Mouse (Mus musculus) kidney, postnatal 10 days (tissue): ENCODE measurements around the gene Zfp90.
"Not testable (repeated sequence)": the region's sequence is repeated elsewhere in the genome, so short reads cannot be mapped to it uniquely, and the experiment has no call there.

Source experiments
- DNase-seq: peaks from one replicate; pipeline ENCODE4 v3.0.0; 2021; ENCODE audit warnings: mixed read lengths

Zfp90 gene

DNA sequence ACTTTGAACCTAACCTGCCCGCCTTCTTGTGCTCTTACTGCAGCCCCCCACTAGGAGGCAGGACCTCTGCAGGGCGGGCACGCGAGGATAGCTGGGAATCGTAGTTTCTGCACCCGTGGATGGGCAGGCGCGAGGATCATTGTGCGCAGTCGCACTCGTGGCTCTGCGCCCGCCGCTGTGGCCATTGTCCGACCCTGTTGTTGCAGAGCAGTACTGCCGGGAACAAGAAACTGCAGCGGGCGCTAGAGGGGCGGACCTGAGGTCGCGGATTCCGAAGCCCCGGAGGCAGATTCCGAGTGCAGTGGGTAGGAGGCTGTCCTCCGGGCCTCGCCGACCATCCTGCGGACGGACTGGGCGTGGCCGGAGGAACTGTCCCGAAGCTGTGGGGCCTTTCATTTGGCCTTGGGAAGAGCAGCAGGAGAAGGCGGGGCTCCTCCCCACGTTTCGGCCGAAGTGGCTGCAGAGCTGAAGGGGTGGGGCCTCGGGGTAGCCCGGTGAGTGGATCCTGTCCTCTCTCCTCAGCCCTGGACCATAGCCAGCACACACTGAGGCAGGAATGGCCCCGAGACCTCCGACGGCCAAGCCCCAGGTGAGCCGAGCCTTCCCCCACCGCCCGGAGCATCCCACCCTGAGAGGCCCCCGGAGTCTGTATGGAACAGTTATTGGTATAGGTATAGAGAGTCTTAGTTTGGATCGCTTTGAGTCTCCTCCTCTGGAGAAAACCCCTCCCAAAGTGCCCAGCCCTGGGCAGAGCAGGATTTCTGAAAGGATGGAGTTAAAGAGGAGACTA, at the start of gene Zfp90:
TSS of gene Zfp90 (plus strand) at position 146 of the 790 bp plus-strand sequence.
- DNase-seq = peak; percentile 97

DNA sequence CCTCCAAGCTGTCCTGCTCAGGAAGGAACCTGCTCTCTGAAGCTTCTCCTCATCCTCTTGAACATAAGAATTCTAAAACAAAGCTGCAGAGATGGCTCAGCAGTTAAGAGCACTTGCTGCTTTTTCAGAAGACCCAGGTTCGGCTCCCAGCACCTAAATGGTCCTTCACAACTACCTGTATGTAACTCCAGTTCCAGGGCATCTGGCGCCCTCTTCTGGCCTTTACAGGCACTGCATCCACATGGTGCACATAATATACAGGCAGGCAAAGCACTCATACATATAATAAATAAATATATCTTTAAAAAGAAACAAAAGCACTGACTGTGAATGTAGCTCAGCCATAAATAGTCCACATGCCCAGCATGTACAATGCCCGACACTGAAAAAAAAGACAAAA, 46.6 kb upstream of the Zfp90 start:
- no peak for DNase-seq

DNA sequence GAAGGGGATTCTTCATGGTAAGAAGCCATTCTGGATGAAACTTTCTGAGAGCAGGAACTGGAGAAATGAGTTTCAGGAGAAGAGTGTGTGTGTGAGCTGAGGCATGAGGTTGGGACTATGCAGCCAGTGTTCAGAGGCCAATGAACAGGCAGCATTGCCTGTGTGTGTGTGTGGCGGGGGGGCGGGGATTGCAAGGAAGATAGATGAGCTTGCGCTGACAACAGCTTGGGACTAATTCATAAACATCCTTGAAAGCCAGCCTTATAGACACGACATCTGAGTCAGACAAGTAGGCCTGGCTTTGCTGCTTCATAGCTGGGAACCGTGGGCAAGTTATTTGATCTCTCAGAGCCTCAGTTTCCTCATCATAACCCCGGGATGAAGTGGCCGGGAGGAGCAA, 46.1 kb upstream of the Zfp90 start:
- no peak for DNase-seq

DNA sequence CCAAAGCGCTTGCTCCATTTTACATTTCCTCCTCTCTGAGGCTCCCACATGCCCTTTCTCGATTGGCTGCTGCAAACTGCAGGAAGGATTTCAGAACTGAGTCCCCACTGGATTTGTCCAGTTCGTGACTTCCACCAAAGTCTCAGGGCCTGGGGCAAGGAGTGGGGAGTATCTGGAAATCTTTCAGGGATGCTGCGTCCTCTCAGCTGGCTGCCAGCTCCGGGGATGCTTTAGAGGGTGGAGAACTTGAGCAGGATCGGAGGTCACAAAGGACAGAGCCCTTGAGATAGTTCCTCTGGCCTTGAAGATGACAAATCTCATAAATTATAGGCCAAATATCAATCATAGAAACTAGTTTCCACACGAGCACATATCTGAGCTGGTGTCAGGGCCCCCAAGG, 39.2 kb upstream of the Zfp90 start:
- no peak for DNase-seq

DNA sequence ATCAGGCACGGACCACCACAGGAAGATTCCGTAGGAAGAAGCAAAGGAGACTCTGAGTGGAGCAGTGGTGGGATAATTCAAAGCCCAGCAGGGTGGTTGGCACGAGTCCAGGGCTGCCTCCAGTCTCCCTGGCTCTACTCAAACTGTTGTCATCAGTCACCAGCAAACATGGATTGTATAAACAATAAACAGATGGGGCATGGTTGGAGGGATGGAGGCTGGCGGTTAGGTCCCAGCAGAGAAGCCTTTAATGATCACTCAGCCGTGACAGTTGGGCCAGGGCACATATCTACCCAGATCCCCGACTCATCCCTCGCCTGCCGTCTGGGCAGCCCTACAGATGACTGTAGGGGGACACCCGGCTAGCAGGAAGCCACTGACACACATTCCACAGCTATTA, 38.3 kb upstream of the Zfp90 start:
- DNase-seq = peak; percentile 44

DNA sequence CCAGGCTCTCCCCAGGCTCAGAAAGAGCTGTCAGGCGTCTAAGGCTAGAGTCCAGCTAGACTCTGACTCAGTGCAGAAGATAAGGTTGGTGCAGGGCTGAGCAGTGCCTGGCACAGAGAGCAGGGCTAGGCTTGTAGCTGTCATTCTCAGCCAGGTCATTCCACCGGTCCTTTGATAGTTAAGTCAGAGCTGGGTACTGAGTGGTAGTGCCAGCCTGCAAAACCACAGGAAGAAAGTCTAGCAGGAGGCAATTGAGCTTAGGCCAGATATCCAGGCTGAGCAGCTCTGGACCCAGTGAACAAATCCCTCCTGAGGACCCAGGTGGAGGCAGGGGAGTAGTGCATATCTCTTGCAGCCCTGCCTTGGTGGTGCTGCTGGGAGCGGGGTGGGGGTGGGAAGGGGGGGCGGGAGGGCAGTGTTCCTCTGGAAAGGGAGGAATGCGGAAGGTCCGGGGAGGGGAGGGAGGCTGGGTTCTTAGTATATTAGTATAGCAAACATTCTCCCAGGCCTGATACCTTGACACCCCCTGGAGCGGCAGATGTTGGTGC, 36.6 kb upstream of the Zfp90 start:
- DNase-seq = no peak

DNA sequence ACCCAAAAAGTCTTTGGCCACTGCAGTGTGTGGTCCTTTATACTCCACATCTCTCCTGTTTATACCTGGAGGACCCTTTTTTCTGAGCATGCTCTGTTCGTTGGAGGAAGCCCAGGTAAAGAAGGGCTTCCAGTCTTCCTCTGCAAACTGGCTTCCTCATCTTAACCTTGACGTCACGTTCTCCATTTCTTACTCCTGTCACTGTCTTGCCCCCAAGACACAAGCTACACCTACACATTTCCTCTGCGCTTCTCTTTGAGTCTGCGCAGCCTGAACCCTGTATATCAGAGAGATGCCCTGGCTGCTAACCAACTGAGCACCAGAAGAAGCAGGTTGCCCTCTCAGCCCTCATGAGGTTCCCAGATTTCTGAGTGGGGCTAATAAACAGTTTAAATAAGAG, 35.8 kb upstream of the Zfp90 start:
- no peak for DNase-seq

DNA sequence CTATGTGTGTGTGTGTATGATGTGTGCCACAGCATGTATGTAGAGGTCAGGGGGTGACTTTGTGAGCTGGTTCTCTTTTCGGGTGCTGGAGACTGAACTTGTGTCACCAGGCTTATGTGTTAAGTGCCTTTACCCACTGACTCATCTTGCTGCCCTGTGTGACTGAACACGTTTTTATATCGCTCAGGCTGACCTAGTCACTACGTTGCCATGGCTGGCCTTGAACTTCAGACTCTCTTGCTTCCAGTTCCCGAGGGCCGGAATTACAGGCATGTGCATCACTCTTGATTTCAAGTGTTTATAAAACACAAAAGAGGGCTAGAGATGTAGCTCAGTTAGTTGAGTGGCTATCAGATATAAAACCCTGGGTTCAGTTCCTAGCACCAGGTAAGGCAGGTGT, 34.1 kb upstream of the Zfp90 start:
- DNase-seq = no peak

DNA sequence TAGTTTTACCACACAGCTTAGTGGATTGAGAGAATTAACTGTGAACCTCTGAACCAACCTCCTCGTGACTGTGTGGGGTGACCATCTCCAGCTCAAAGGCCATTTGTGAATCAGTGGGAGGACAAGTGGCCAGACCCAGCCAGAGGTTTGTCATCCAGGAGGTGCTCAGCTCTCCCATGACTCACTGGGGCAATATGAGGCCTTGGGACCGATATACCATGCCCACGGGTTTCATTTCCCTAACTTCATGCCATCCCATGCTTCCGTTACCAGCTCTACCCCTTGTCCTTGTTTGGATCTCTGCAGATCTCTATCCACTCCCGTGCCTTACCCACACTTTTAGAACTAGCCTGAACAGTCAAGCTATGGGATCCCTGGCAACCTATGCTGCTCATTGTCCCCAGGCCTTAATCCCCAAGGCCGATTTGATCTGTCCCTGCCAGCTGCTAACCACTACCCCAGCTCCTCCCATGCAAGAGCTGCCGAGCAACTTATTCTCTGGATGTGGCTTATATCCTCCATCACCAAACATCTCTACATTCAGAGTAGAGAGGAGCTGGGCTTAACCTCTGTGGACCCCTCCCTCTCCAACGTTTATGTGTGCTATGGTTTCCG, 27.2 kb upstream of the Zfp90 start:
- no peak for DNase-seq

DNA sequence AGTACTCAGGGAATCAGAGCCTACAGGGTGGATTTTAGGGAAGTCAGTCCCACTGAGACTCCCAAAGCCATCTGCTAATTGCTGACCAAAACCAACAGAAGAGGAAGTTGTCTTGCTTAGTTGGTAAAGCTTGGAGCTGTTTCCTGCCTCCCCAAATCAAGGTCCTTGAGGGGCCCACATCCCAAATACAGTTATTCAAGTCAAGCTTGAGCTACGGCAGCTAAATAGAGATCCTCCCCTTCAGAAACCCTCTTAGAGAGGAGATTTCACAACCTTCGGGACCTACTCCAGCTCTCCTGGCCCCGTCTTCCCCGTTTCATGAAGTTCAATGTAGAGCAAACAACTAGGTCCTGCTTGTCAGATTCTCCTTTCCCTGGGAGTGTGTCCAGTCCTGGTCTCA, 20.6 kb upstream of the Zfp90 start:
- DNase-seq = no peak

DNA sequence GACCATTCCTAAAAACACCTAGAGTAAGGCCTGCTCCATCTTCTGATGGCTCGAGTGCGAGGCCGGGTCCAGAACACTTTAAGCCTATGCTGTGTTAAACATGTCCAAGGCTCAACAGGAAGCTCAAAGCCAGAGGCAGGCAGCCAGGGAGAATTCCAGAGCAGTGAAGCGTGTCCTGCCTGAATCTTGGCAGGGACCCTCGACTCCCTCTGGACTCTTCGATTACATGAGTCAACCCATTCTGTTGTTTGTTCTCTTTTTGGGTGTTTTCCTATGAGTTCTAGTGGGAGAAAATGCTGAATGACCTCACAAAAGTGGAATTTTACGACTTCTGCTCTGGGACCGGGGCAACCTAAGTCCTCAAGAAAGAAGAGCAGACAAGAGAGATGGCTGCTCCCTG, 15.4 kb upstream of the Zfp90 start:
- DNase-seq = peak; percentile 87

DNA sequence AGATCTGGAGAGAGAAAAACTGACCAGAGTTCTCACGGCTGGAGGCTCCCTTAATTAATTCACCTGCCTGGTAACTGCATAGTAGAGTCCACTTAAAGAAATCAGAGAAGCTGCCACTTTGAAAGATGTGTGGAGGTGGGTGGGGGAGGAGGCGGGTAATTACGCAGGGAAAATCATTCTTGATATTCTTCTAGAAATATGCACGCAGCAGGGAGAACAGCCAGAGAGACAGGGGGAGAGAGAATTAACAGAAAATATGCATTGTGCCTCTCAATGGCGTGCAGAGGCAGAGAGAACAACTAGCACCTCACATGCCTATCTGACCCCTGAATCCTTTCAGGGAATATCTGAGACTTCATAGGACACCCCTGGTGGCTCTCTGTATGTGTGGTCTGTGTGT, 14.9 kb upstream of the Zfp90 start:
- no peak for DNase-seq

DNA sequence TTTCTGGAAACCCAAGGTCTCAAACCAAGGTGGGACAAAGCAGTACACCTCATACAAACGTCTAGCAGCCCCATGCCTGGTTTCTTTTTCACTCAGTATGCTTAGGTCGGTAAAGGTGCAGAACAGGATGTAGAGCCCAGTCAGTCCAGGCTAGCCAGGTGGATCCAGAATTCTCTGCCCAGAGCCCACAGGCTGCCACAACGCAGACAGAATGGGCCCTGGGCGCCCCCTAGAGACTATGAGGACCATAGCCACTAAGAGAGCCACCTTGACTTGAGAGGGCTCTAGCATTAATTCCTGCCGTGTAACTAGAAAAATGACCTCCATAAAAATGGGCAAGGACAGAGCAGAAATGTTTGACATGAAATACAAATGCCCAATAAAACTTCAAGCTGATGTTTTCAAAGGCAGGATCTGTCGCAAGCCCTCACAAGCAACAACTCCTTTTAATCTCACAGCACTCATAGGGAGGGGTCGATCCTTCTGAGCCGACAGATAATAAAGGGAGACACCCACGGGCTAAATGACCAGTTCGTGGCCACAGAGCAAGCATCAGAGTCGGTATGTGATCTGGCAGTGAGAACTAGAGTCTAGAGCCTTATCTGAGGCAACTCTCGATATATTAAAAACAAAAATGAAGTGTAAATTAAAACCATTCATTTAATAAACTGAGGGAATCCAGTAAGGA, 11.7 kb upstream of the Zfp90 start:
- peak; percentile 78 for DNase-seq

DNA sequence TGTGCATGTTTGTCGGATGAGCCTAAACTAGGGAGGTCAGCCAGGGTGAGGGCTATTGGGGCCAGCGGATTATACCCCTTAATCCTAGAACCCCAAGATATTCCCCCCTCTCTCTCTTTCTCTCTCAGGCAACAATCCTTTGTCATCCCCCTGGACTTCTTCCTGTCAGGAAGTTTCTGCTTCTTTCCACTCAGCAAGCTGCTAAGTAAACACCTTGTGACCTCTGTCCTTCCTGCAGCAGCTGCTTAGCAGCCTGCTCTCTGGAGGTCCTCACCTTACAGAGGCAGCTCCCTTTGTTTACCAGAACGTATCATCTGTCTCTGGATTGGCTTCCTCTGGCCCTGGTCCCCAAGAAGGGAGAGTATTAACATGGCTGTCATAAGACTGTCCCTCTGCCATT, 10.3 kb upstream of the Zfp90 start:
- no peak for DNase-seq

DNA sequence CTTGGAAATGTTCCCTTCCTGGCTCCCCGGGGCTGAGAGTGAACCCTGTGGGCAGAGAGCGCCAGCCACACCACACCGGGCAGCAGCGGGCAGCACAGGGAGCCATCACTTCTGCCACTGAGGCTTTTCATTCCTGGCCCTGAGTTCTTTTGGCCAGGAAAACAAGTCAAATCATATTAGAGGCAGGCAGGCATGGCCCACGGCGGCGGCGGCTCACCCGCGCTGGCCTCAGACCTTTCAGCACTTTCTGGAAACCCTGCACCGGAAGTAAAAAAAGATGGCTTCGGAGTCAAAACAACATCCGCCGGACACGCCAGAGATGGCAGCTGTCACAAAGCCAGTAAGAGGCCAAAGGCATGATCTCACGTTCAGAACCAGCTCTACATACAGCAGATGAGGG, 9.3 kb upstream of the Zfp90 start:
- DNase-seq = peak; percentile 43

DNA sequence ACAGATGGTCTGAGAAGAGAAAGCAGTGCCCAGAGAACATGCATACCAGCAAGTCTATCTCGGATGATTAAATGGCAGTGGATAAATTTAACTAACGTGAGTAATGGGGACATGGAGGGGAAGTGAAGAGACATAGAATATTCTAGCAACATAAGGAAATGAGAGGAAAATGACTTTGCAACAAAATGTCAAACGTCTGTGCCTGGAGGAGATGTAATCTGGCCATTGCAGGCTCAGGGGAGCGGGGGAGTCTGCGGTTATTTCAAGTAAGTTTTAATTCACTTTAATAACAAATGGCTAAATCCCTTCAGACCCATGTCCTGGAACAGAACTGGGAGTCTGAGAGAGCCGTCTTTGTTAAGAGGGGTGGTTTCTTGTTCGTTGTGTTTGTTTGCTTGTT, 5.1 kb upstream of the Zfp90 start:
- no peak for DNase-seq

DNA sequence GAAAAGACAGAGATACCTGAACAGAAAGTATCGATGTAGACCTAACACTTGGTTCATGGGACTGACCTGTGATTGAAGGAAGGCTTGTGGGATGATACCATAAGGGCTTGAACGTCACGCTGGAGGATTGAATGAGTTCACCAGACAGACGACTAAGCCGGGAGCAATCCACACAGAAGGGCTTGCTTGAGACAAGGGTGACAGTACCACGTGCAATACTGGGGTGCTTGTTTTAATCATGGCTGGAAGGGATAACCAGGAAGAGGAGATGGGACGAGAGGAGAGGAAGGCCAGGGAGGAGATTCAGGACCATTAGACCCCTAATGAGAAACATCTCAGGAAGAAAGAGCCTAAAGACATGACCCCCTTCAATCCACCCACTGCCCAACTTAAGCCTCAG, 4.6 kb upstream of the Zfp90 start:
- no peak for DNase-seq

DNA sequence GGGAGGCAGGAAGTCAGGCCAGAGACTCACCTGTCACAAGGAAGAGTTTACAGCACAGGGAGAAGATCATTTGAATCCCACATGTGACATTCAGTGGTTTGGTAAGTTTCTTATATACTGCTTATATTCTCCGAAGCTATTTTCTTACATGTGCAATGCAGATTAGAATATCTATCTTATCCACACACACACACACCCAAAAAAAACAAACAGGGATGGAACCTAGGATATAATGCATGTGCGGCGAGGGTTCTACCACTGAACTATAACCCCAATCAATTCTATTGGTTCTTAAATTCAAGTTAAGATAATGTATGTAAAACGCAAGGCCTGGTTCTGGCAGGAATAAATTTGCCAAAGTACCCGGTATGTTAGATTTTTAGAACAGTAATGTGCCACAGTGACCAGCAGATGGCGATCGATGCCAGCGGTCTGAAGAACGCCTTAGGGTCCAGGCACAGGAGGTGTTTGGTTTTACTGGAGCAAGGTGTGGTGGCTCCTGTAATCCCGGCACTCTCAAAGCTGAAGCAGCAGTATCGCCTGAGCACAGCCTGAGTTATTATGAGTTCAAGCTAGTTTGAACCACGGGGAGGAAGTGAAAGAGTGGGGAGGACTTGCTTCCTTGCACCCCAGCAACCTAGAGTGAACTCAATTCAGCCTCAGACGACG, 3.2 kb upstream of the Zfp90 start:
- peak; percentile 80 for DNase-seq

DNA sequence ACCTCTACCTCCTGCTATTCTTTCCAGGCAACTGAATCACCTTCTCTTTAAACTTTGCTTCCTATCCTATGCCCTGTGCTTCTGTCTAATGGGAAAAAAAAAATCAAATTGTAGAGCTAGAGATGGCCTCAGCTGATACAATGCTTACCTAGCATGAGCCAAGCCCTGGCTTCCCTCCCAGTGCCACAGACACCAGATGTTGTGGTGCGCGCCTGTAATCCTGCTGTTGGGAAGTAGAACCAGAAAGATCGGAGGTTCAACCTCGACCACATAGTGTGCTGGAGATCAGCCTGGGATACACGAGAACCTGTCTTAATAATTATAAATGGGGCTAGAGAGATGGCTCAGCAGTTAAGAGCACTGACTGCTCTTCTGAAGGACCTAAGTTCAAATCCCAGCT, 2.6 kb downstream of the Zfp90 start:
- no peak for DNase-seq

DNA sequence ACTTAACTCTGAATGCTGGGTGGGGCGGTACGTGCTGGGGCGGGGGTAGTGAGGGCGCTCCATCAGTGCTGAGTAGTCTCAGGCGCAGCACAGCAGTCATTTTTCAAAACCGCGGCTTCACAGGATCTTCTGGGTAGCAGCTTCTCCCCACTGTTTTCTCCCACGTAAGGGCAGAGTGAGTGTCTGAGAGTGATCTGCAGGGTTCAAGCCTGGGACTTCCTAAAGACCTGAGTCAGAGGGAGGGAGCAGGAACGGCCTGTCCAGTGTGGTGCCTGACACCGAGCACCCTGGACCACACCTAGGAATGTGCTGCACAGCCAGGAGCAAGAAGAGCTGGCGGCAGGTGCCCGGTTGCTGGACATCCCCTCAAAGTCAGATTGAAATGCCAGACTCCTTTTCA, 16.0 kb downstream of the Zfp90 start:
- no peak for DNase-seq

DNA sequence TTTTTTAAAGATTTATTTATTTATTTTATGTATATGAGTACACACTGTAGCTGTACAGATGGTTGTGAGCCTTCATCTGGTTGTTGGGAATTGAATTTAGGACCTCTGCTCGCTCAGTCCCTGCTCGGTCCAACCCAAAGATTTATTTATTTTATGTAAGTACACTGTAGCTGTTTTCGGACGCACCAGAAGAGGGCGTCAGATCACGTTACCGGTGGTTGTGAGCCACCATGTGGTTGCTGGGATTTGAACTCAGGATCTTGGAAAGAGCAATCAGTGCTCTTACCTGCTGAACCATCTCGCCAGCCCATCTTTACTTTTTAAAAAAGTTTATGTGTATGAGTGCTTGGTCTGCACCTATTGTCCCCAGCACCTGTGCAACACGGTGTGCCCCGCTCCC, 16.8 kb downstream of the Zfp90 start:
- not testable (repeated sequence) for DNase-seq

DNA sequence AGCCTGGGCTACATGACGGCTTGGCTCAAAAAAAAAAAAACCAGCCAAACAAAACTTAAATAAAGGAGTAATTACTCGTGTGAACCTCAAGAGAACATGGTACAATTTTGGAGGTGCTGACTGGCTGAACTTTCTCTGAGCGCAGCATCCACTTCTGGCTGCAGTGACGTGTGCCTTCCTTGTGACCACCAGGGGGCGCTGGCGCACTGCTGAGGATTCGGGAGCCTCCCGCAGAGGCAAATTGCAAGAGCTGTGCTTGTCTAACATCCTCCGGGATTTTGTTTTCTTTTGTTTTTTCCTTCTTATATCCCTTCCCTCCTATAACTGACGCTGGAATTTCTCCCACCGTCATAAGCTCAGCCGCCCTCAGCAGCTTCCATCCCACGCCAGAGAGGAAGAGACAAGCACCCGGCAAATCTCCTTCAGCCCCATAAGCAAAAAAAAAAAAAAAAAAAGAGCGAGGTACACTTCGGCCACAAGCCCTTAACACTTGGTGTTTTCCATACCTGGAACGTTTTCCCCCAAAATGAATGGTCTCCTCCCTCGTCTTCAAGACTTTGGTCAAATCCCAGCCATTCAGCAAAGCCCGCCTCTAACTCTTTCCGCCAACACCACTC, 17.9 kb downstream of the Zfp90 start:
- peak; percentile 94 for DNase-seq

DNA sequence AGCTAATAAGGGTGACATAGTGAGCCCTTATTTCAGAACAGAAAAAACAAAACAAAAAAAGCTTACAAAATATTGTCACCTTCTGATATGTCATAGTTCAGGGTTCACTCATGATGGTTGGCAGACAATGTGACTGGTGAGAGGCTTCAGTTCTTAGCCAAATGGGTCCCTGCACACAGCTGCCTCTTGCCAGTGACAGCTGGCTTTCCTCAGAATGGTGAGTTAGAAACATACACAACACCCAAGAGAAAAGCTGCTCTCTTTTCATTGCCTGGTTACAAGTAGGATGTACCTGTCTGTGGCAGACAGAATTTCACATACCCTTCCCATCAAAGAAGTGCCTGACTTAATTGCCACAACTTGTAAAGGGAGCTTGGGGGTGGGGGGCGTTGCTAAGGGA, 18.5 kb downstream of the Zfp90 start:
- no peak for DNase-seq
